Mouse (Mus musculus): ENCODE measurements around the gene Rps19. TPM values are rescaled to one million over a fixed set of nuclear protein-coding genes. Genes with fewer than 3 reads are reported as not detected.
"Not testable (repeated sequence)": the region's sequence is repeated elsewhere in the genome, so short reads cannot be mapped to it uniquely, and the experiment has no call there.

Rps19 gene
- polyA plus RNA-seq, 1 experiment from 2014 or later: 3,015 TPM

- Histone ChIP-seq H3K9me3 (ENCODE audit: low read depth, low read length) (no peaks in the 10 kb centered on the region), H3K27me3 (ENCODE audit: insufficient read depth, low read length) (no peaks in the 10 kb centered on the region), H3K4me3 (ENCODE audit: low read depth, low read length) (peak overlapping the region; percentile 98), H3K9ac (peak overlapping the region; percentile 100), H3K4me2 (peak overlapping the region; percentile 95), H3K36me3 (ENCODE audit: insufficient read depth) (peaks cover 62% of the 10 kb centered on the region), H3K27ac (ENCODE audit: low read depth) (peak overlapping the region; percentile 31; the same call in 1 of the 2 replicates), H3K4me1 (ENCODE audit: insufficient read depth) (peaks cover 8% of the 10 kb centered on the region)
- no peak for TF ChIP-seq CTCF (IDR thresholded peaks at IDR 0.05; ENCODE audit: low read depth)
- DNase-seq: peak; percentile 19
- no peak for ATAC-seq (ENCODE audit: insufficient read depth)
- 44% methylated on average over 4 of the region's 4 CpGs for WGBS
These were observed 2.1 kb downstream of the Rps19 start for GRCm38 (mm10) chr7:24886308-24886633.

GRCm38 (mm10) chr7:24887096-24887495 is 2.9 kb downstream of the Rps19 start:
- H3K27me3 ChIP-seq (ENCODE audit: insufficient read depth, low read length): no peaks in the 10 kb centered on the region
- TF ChIP-seq CTCF (IDR thresholded peaks at IDR 0.05; ENCODE audit: low read depth): no peak
- ATAC-seq (ENCODE audit: insufficient read depth): no peak
- H3K9ac ChIP-seq: peak overlapping the region; percentile 100
- no peaks in the 10 kb centered on the region for H3K9me3 ChIP-seq (ENCODE audit: low read depth, low read length)
- peak overlapping the region; percentile 98 for H3K4me3 ChIP-seq (ENCODE audit: low read depth, low read length)
- peak overlapping the region; percentile 95 for H3K4me2 ChIP-seq
- WGBS: 79% methylated on average over 4 of the region's 4 CpGs
- H3K36me3 ChIP-seq (ENCODE audit: insufficient read depth): peaks cover 63% of the 10 kb centered on the region
- DNase-seq: no peak
- H3K27ac ChIP-seq (ENCODE audit: low read depth): no peak overlapping the region
- peaks cover 8% of the 10 kb centered on the region for H3K4me1 ChIP-seq (ENCODE audit: insufficient read depth)

GRCm38 (mm10) chr7:24889431-24890220 is 5.5 kb downstream of the Rps19 start:
- H3K36me3 ChIP-seq (ENCODE audit: insufficient read depth): peaks cover 63% of the 10 kb centered on the region
- 0 out of 2 replicates have a peak overlapping the region, but pooled peaks have one; percentile 56 for H3K27ac ChIP-seq (ENCODE audit: low read depth)
- H3K4me2 ChIP-seq: no peak overlapping the region
- TF ChIP-seq CTCF (IDR thresholded peaks at IDR 0.05; ENCODE audit: low read depth): no peak
- no peak overlapping the region for H3K9ac ChIP-seq
- H3K4me3 ChIP-seq (ENCODE audit: low read depth, low read length): no peak overlapping the region
- no peak for DNase-seq
- ATAC-seq (ENCODE audit: insufficient read depth): peak; percentile 7; the same call in 1 of the 2 replicates
- peaks cover 8% of the 10 kb centered on the region for H3K4me1 ChIP-seq (ENCODE audit: insufficient read depth)
- H3K27me3 ChIP-seq (ENCODE audit: insufficient read depth, low read length): no peaks in the 10 kb centered on the region
- H3K9me3 ChIP-seq (ENCODE audit: low read depth, low read length): no peaks in the 10 kb centered on the region
- 80% methylated on average over 6 of the region's 6 CpGs for WGBS

GRCm38 (mm10) chr7:24890281-24891216 is 6.4 kb downstream of the Rps19 start:
- no peak overlapping the region for H3K4me3 ChIP-seq (ENCODE audit: low read depth, low read length)
- peaks cover 58% of the 10 kb centered on the region for H3K36me3 ChIP-seq (ENCODE audit: insufficient read depth)
- peak; percentile 100 for TF ChIP-seq CTCF (IDR thresholded peaks at IDR 0.05; ENCODE audit: low read depth)
- H3K4me1 ChIP-seq (ENCODE audit: insufficient read depth): peaks cover 7% of the 10 kb centered on the region
- H3K9ac ChIP-seq: no peak overlapping the region; the same call in 1 of the 2 replicates
- H3K9me3 ChIP-seq (ENCODE audit: low read depth, low read length): no peaks in the 10 kb centered on the region
- no peak overlapping the region for H3K4me2 ChIP-seq
- peak; percentile 62 for ATAC-seq (ENCODE audit: insufficient read depth)
- peak; percentile 94 for DNase-seq
- no peak overlapping the region for H3K27ac ChIP-seq (ENCODE audit: low read depth)
- WGBS: 27% methylated on average over 10 of the region's 10 CpGs
- H3K27me3 ChIP-seq (ENCODE audit: insufficient read depth, low read length): no peaks in the 10 kb centered on the region

GRCm38 (mm10) chr7:24891241-24892124 is 7.3 kb downstream of the Rps19 start:
- DNase-seq (peak; percentile 14), ATAC-seq (ENCODE audit: insufficient read depth) (no peak)
- Histone ChIP-seq H3K27me3 (ENCODE audit: insufficient read depth, low read length) (no peaks in the 10 kb centered on the region), H3K27ac (ENCODE audit: low read depth) (no peak overlapping the region), H3K36me3 (ENCODE audit: insufficient read depth) (peaks cover 49% of the 10 kb centered on the region), H3K4me2 (no peak overlapping the region), H3K9ac (no peak overlapping the region), H3K9me3 (ENCODE audit: low read depth, low read length) (no peaks in the 10 kb centered on the region), H3K4me1 (ENCODE audit: insufficient read depth) (no peaks in the 10 kb centered on the region), H3K4me3 (ENCODE audit: low read depth, low read length) (no peak overlapping the region)
- no peak for TF ChIP-seq CTCF (IDR thresholded peaks at IDR 0.05; ENCODE audit: low read depth)
- 67% methylated on average over 3 of the region's 3 CpGs for WGBS

- DNase-seq (no peak), ATAC-seq (ENCODE audit: insufficient read depth) (no peak)
- Histone ChIP-seq H3K4me2 (no peak overlapping the region), H3K4me1 (ENCODE audit: insufficient read depth) (no peaks in the 10 kb centered on the region), H3K27me3 (ENCODE audit: insufficient read depth, low read length) (no peaks in the 10 kb centered on the region), H3K4me3 (ENCODE audit: low read depth, low read length) (no peak overlapping the region), H3K9ac (no peak overlapping the region), H3K36me3 (ENCODE audit: insufficient read depth) (peaks cover 42% of the 10 kb centered on the region), H3K9me3 (ENCODE audit: low read depth, low read length) (no peaks in the 10 kb centered on the region), H3K27ac (ENCODE audit: low read depth) (no peak overlapping the region)
- WGBS: 73% methylated on average over 2 of the region's 2 CpGs
- TF ChIP-seq CTCF (IDR thresholded peaks at IDR 0.05; ENCODE audit: low read depth): no peak
These were observed 8.0 kb downstream of the Rps19 start for GRCm38 (mm10) chr7:24892125-24892583.

- not testable (repeated sequence) for H3K9me3 ChIP-seq (ENCODE audit: low read depth, low read length); H3K4me3 ChIP-seq (ENCODE audit: low read depth, low read length); ATAC-seq (ENCODE audit: insufficient read depth); H3K9ac ChIP-seq; DNase-seq; H3K27me3 ChIP-seq (ENCODE audit: insufficient read depth, low read length); H3K4me2 ChIP-seq; H3K4me1 ChIP-seq (ENCODE audit: insufficient read depth); H3K36me3 ChIP-seq (ENCODE audit: insufficient read depth); H3K27ac ChIP-seq (ENCODE audit: low read depth)
- 88% methylated on average over 2 of the region's 2 CpGs for WGBS
These were observed 11.6 kb downstream of the Rps19 start for GRCm38 (mm10) chr7:24895749-24896148.
